Mouse (Mus musculus) stomach, postnatal 0 days (tissue): ENCODE data around the gene Zbtb33. TPM values are rescaled to one million over a fixed set of nuclear protein-coding genes. Genes with fewer than 3 reads are reported as not detected.
A peak's percentile ranks its signal among the peaks of the same experiment; 100 is the strongest.

ENCODE experiments used
- ATAC-seq: fragments of 200-750 bp; cut with Nextera tagmentation; 2 replicates; pipeline ENCODE4 v1.8.0; 2017; ENCODE audit not compliant: low FRiP score, low TSS enrichment
- DNase-seq: peaks from one replicate; pipeline ENCODE4 v3.0.0-alpha.2; 2016; ENCODE audit warnings: low spot score
- H3K27ac ChIP-seq: fragments of 300-500 bp; sonication (generic); replicated peaks from 2 replicates; pipeline ENCODE4 v1.5.1; 2014; ENCODE audit warnings: mild to moderate bottlenecking, control low read depth
- H3K27me3 ChIP-seq: fragments of 300-500 bp; sonication (generic); 2 replicates; pipeline ENCODE4 v1.6.1; 2014; ENCODE audit warnings: low read length; ENCODE audit not compliant: control insufficient read depth, insufficient read depth
- H3K36me3 ChIP-seq: fragments of 300-500 bp; sonication (generic); 2 replicates; pipeline ENCODE4 v1.6.1; 2014; ENCODE audit warnings: low read length, mixed read lengths; ENCODE audit not compliant: control insufficient read depth, insufficient read depth
- H3K4me1 ChIP-seq: fragments of 300-500 bp; sonication (generic); replicated peaks from 2 replicates; pipeline ENCODE4 v1.6.1; 2014; ENCODE audit warnings: antibody characterized with exemption; ENCODE audit not compliant: control insufficient read depth, insufficient read depth
- H3K4me2 ChIP-seq: fragments of 300-500 bp; sonication (generic); replicated peaks from 2 replicates; pipeline ENCODE4 v1.6.1; 2014; ENCODE audit warnings: low read depth, mild to moderate bottlenecking, control low read depth, moderate library complexity
- H3K4me3 ChIP-seq: fragments of 300-500 bp; sonication (generic); 2 replicates; pipeline ENCODE4 v1.5.1; 2014; ENCODE audit warnings: low read depth, low read length, control low read depth
- H3K9ac ChIP-seq: fragments of 300-500 bp; sonication (generic); 2 replicates; pipeline ENCODE4 v1.6.1; 2014; ENCODE audit warnings: mild to moderate bottlenecking, low read length, control low read depth, mixed read lengths
- H3K9me3 ChIP-seq: fragments of 300-500 bp; sonication (generic); 2 replicates; pipeline ENCODE4 v1.6.1; 2016; ENCODE audit warnings: low read length; ENCODE audit not compliant: control insufficient read depth
- CTCF ChIP-seq: IDR thresholded peaks from 2 replicates; pipeline ENCODE4 v1.5.1; 2016; ENCODE audit warnings: antibody characterized with exemption, low read depth, mild to moderate bottlenecking, moderate library complexity
- EP300 ChIP-seq: optimal IDR thresholded peaks from 2 replicates; pipeline ENCODE3; 2016; ENCODE audit warnings: antibody characterized with exemption
- WGBS: fragments of 180-500 bp; shearing (Covaris S2); extraction: QIAGEN DNeasy Blood & Tissue Kit; methylation state at CpG from one replicate; pipeline ENCODE4 v1.1.7; 2014; 5-methylcytosine and 5-hydroxymethylcytosine counted together
- polyA plus RNA-seq: library from polyadenylated mRNA; unstranded; fragments of >200 nt; fragmentation: Nextera tagmentation; extraction: Ambion mirVana; gene quantifications from 2 replicates; pipeline ENCODE4 v1.2.1, GENCODE M21; 2015

Gene Zbtb33
- polyA plus RNA-seq, 1 experiment from 2014 or later: 2.0 TPM

DNA sequence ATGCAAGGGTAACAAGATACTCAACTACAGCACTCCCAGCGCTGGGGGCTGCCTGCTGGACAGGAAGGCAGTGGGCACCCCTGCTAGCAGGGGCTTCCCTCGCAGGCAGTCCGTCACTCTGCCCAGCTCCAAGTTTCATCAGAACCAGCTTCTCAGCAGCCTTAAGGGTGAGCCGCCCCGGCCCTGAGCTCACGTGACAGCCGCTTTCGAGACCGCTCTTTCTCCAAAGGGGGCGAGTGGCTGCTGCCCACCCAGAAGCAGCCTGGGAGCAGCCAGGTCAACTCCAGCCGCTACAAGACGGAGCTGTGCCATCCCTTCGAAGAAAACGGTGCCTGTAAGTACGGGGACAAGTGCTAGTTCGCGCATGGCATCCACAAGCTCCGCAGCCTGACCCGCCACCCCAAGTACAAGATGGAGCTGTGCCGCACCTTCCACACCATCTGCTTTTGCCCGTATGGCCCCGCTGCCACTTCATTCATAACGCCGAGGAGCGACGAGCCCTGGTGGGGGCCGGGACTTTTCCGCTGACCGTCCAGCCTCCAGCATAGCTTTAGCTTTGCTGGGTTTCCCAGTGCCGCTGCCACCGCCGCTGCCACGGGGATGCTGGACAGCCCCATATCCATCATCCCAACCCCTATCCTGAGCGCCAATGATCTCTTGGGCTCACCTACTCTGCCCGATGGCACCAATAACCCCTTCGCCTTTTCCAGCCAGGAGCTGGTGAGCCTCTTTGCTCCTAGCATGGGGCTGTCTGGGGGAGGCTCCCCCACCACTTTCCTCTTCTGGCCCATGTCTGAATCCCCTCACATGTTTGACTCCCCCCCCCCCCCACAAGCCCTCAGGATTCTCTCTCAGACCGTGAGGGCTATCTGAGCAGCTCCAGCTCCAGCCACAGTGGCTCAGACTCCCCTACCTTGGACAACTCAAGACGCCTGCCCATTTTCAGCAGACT lies 8.7 kb upstream of the Zbtb33 start:
- DNase-seq (peak; percentile 16), ATAC-seq (peak; percentile 56)
- Histone ChIP-seq H3K36me3 (no peaks in the 10 kb centered on the region), H3K27ac (peak overlapping the region; percentile 56; the same call in 1 of the 2 replicates), H3K27me3 (no peaks in the 10 kb centered on the region), H3K9ac (peak overlapping the region; percentile 53), H3K4me1 (no peaks in the 10 kb centered on the region), H3K9me3 (no peaks in the 10 kb centered on the region), H3K4me2 (peak overlapping the region; percentile 63), H3K4me3 (peak overlapping the region; percentile 39)
- WGBS: 22% methylated on average over 36 of the region's 38 CpGs
- no peak for TF ChIP-seq EP300
- TF ChIP-seq CTCF: no peak

DNA sequence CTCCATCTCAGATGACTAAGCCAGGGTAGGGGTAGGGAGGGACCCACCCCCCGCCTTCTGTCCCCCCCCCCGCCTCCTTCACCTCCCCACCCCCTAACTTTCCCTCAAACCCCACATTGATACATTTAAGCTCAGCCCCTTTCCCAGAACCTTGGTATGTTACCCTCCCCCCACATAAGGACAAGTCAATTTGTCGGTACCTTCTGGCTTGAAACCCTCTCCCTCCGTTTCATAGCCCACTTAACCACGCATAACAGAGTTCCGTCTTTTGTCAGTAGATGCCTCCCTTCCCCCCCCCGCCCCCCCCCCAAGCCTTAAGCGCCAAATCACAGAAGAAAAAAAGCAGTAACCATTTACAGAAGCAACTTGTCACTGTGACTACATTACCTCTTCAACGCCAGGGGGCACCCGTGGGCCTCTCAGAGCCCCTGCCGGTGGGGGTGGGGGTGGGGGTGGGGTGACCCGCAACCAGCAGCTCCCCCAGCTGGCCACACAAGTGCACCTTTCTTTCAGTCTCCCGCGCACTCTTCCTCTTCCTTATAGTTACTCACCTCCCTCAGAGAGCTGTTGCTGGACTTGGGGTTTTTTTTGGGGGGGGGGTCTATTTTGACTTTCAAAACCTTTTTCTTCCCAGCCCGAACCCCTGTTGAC lies 7.9 kb upstream of the Zbtb33 start:
- DNase-seq (peak; percentile 79), ATAC-seq (peak; percentile 70; the same call in 1 of the 2 replicates)
- no peaks in the 10 kb centered on the region for H3K4me1 ChIP-seq
- no peaks in the 10 kb centered on the region for H3K27me3 ChIP-seq
- no peak overlapping the region; the same call in 1 of the 2 replicates for H3K4me3 ChIP-seq
- H3K36me3 ChIP-seq: no peaks in the 10 kb centered on the region
- no peak overlapping the region for H3K9ac ChIP-seq
- H3K9me3 ChIP-seq: no peaks in the 10 kb centered on the region
- peak overlapping the region; percentile 63 for H3K4me2 ChIP-seq
- WGBS: 19% methylated on average over 10 of the region's 15 CpGs
- H3K27ac ChIP-seq: no peak overlapping the region
- TF ChIP-seq CTCF: peak; percentile 66
- TF ChIP-seq EP300: no peak

DNA sequence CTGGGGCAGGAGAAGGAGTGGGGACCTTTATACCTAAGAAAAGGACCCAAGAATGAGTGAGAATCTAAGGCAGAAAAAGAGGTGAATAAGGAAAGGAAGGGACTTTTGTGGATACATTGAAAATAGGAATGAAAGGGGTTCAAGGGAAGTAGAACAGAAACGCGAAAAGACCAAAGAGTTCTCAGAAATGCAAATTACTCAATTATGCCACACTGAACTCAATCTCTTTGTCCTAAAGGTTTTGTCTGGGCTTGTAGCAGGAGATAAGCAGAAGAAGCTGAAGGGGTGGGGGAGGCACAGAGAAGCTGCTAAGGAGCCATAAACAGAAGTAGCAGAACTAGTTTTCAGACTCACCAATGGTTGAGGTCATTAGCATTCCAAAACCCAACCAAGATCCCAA lies 4.1 kb upstream of the Zbtb33 start:
- WGBS: 49% methylated on average over 2 of the region's 2 CpGs
- no peaks in the 10 kb centered on the region for H3K27me3 ChIP-seq
- H3K4me2 ChIP-seq: no peak overlapping the region
- no peak overlapping the region for H3K4me3 ChIP-seq
- no peaks in the 10 kb centered on the region for H3K9me3 ChIP-seq
- ATAC-seq: no peak
- H3K4me1 ChIP-seq: no peaks in the 10 kb centered on the region
- DNase-seq: no peak
- no peak overlapping the region for H3K27ac ChIP-seq
- H3K9ac ChIP-seq: no peak overlapping the region
- TF ChIP-seq CTCF (no peak), EP300 (no peak)
- H3K36me3 ChIP-seq: no peaks in the 10 kb centered on the region

DNA sequence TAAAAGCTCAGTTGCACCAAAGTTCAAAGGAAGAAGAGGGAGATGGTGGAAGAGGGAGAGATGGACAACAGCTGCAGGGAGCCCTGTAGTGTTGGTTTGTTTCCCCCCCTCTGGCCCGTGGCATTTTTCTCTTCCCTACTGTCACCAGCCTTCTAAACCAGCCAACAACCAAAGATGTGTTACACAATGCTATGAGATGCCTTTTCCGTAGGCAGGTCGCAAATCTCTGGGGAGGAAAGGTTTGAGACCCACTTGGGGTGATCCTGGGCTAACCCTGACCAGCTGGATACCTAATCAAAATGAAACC lies 818 bp downstream of the Zbtb33 start:
- Histone ChIP-seq H3K4me2 (peak overlapping the region; percentile 52), H3K4me1 (no peaks in the 10 kb centered on the region), H3K36me3 (no peaks in the 10 kb centered on the region), H3K4me3 (peak overlapping the region; percentile 62), H3K9me3 (no peaks in the 10 kb centered on the region), H3K27me3 (no peaks in the 10 kb centered on the region), H3K9ac (peak overlapping the region; percentile 78), H3K27ac (peak overlapping the region; percentile 91)
- TF ChIP-seq CTCF (no peak), EP300 (no peak)
- 27% methylated on average over 3 of the region's 3 CpGs for WGBS
- ATAC-seq (no peak), DNase-seq (peak; percentile 15)

DNA sequence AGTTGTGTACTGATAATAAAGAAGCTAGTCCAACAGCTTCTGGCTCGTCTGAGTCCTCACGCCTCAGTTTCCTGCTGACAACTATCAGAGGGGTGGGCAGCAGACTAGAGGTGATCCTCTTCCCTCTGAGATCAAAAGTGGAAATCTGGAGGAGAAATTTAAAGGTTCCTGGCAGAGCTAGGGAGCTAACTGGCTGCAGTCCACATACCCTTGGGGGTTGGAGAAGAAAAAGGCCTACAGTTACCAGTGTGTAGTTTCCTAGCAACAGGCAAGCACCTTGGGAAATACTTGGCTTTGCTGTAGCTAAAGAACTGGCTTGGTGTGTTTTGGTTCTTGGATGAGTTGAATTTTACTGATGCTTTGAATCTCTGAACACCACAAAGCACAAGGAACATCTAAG lies 12.2 kb downstream of the Zbtb33 start:
- no peak overlapping the region for H3K4me2 ChIP-seq
- no peaks in the 10 kb centered on the region for H3K27me3 ChIP-seq
- DNase-seq: no peak
- WGBS: 55% methylated on average over 2 of the region's 2 CpGs
- H3K4me1 ChIP-seq: no peaks in the 10 kb centered on the region
- TF ChIP-seq CTCF: no peak
- no peak for TF ChIP-seq EP300
- H3K36me3 ChIP-seq: no peaks in the 10 kb centered on the region
- H3K9me3 ChIP-seq: no peaks in the 10 kb centered on the region
- H3K9ac ChIP-seq: no peak overlapping the region
- no peak overlapping the region for H3K4me3 ChIP-seq
- no peak for ATAC-seq
- H3K27ac ChIP-seq: no peak overlapping the region

DNA sequence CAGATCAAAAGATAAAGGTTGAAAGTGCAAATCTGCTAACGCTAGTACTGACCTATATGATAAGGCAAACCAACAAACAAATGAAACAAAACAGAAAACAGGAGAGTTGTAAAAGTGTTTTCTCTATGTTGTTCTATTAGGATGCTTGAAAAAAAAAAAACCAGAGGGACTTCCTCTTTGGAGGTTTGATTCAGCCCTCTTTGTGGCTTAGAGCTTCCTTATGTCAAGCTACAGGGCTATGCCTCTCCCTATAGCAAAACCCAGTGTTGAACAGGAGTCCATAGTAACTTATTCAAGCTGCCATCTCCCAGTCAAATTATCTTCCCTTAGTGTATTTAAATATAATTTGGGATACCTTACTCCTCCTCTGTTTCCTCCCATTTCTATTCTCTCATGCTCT lies 17.8 kb downstream of the Zbtb33 start:
- H3K27me3 ChIP-seq: no peaks in the 10 kb centered on the region
- TF ChIP-seq CTCF: no peak
- no peak for TF ChIP-seq EP300
- no peak overlapping the region for H3K27ac ChIP-seq
- H3K9me3 ChIP-seq: no peaks in the 10 kb centered on the region
- ATAC-seq (no peak), DNase-seq (no peak)
- no peak overlapping the region for H3K4me2 ChIP-seq
- no peaks in the 10 kb centered on the region for H3K4me1 ChIP-seq
- H3K4me3 ChIP-seq: no peak overlapping the region
- H3K36me3 ChIP-seq: no peaks in the 10 kb centered on the region
- H3K9ac ChIP-seq: no peak overlapping the region
- WGBS: 58% methylated on average over 1 of the region's 1 CpGs
